Mouse (Mus musculus) thymus, postnatal 0 days (tissue): ENCODE data around the gene Igsf6. TPM values are rescaled to one million over a fixed set of nuclear protein-coding genes. Genes with fewer than 3 reads are reported as not detected.
A peak's percentile ranks its signal among the peaks of the same experiment; 100 is the strongest.

Source experiments
- DNase-seq: peaks from one replicate; pipeline ENCODE4 v3.0.0-alpha.2; 2015; ENCODE audit warnings: low spot score
- polyA plus RNA-seq: library from polyadenylated mRNA; unstranded; fragments of >200 nt; fragmentation: Nextera tagmentation; extraction: Ambion mirVana; gene quantifications from 2 replicates; pipeline ENCODE4 v1.2.1, GENCODE M21; 2015

Gene Igsf6
- 2.5 and 2.9 TPM in 2 replicates for polyA plus RNA-seq

GRCm38 (mm10) chr7:121074281-121074680, at the start of gene Igsf6:
Igsf6 (minus strand) TSS chr7:121074572.
- DNase-seq = no peak

- DNase-seq = peak; percentile 63
These were observed 45.9 kb upstream of the Igsf6 start for GRCm38 (mm10) chr7:121120143-121120818.

GRCm38 (mm10) chr7:121111762-121112161, 37.4 kb upstream of the Igsf6 start:
- no peak for DNase-seq

GRCm38 (mm10) chr7:121111321-121111720, 36.9 kb upstream of the Igsf6 start:
- DNase-seq = no peak

GRCm38 (mm10) chr7:121107851-121108250, 33.5 kb upstream of the Igsf6 start:
- no peak for DNase-seq

- DNase-seq = no peak
These were observed 24.4 kb upstream of the Igsf6 start for GRCm38 (mm10) chr7:121098614-121099389.

- DNase-seq = no peak
These were observed 18.7 kb upstream of the Igsf6 start for GRCm38 (mm10) chr7:121093026-121093425.

- DNase-seq = no peak
These were observed 16.4 kb upstream of the Igsf6 start for GRCm38 (mm10) chr7:121090748-121091147.

- peak; percentile 21 for DNase-seq
These were observed 14.4 kb upstream of the Igsf6 start for GRCm38 (mm10) chr7:121088745-121089144.

- no peak for DNase-seq
These were observed 11.1 kb upstream of the Igsf6 start for GRCm38 (mm10) chr7:121085500-121085899.

- DNase-seq = no peak
These were observed 10.6 kb upstream of the Igsf6 start for GRCm38 (mm10) chr7:121084840-121085453.

GRCm38 (mm10) chr7:121082949-121083513, 8.7 kb upstream of the Igsf6 start:
- no peak for DNase-seq

- DNase-seq = no peak
These were observed 7.4 kb upstream of the Igsf6 start for GRCm38 (mm10) chr7:121081816-121082215.

- DNase-seq = no peak
These were observed 7.0 kb upstream of the Igsf6 start, which contains the start of gene Otoa for GRCm38 (mm10) chr7:121081350-121081749. Otoa (plus strand) TSS chr7:121081650.

GRCm38 (mm10) chr7:121077829-121078228, 3.5 kb upstream of the Igsf6 start:
- DNase-seq = peak; percentile 47

GRCm38 (mm10) chr7:121077311-121077710, 2.9 kb upstream of the Igsf6 start:
- DNase-seq = no peak

GRCm38 (mm10) chr7:121075416-121075815, 1.0 kb upstream of the Igsf6 start:
- no peak for DNase-seq

GRCm38 (mm10) chr7:121074801-121075400, 529 bp upstream of the Igsf6 start:
- no peak for DNase-seq

GRCm38 (mm10) chr7:121072506-121072905, 1.9 kb downstream of the Igsf6 start:
- DNase-seq = no peak

GRCm38 (mm10) chr7:121071276-121071675, 3.1 kb downstream of the Igsf6 start:
- DNase-seq = no peak

- peak; percentile 56 for DNase-seq
These were observed 10.1 kb downstream of the Igsf6 start for GRCm38 (mm10) chr7:121064309-121064708.
